Mouse (Mus musculus): ENCODE measurements at regions not wholly inside any gene's neighbourhood (a gene's known extent, or its start where the extent isn't known, plus 50 kb on each side); places are given as distances from the start of the nearest gene placed in this dataset.

- TF ChIP-seq CHD2 (IDR thresholded peaks at IDR 0.05; ENCODE audit: low read depth, low read length) (no peak), HCFC1 (IDR thresholded peaks at IDR 0.05; ENCODE audit: borderline replicate concordance, insufficient read depth, low read length) (no peak), ZNF384 (IDR thresholded peaks at IDR 0.05; ENCODE audit: low read depth, low read length) (no peak)
These were observed 403.9 kb downstream of the Cenpc1 start for GRCm38 (mm10) chr5:85661487-85661886.
